In genomic region chr13:43201033-43201432, GRCm38 (mm10) we compare ENCODE assay signal across 9 mouse cellular contexts. TPM values are rescaled to one million over a fixed set of nuclear protein-coding genes. Genes with fewer than 3 reads are reported as not detected.
DNase-seq lines count a peak whose midpoint lies in the region; ATAC-seq and TF ChIP-seq lines count a peak whose summit lies in the region.
"Had no signal": no experiment of that assay in that cellular context is flagged by ENCODE, and none has a peak within 500 bp of the region (broad histone marks: within the 10 kb centered on the region; RNA-seq: fewer than 3 reads in every experiment).

No protein-coding gene starts in this region.

- no peak overlapping the region for H3K4me3 ChIP-seq in liver, embryonic 12.5 days
- no peak overlapping the region for H3K4me3 ChIP-seq in MEL (ENCODE audit: control insufficient read depth in 1 of 2, insufficient read depth in 1 of 2, low read depth in 2 of 2, low read length in 2 of 2)
- H3K4me3 ChIP-seq in cerebellum, adult 2 months (replicated peaks; ENCODE audit: insufficient read depth, low read depth, low read length): no peak overlapping the region
- no peak overlapping the region for H3K4me3 ChIP-seq in heart, postnatal 0 days (ENCODE audit: low read depth, low read length)
- H3K4me3 ChIP-seq in liver, embryonic 14.5 days (ENCODE audit: insufficient read depth in 1 of 2, low read depth in 2 of 2, low read length in 2 of 2): no peak overlapping the region
- H3K4me3 ChIP-seq: stomach, embryonic 15.5 days had no signal

- H3K36me3 ChIP-seq in liver, embryonic 12.5 days: 0 out of 2 replicates have a peak, but pooled peaks cover 3% of the 10 kb centered on the region
- H3K36me3 ChIP-seq in MEL (ENCODE audit: control insufficient read depth in 1 of 2, insufficient read depth in 2 of 2, low read length in 2 of 2): no peaks in the 10 kb centered on the region; a peak in 1 of 4 replicates
- H3K36me3 ChIP-seq in heart, postnatal 0 days (replicated peaks; ENCODE audit: control insufficient read depth, insufficient read depth, low read length): 0 out of 2 replicates have a peak, but pooled peaks cover 6% of the 10 kb centered on the region
- H3K36me3 ChIP-seq in liver, embryonic 14.5 days (replicated peaks; ENCODE audit: control insufficient read depth, insufficient read depth, low read depth): no peaks in the 10 kb centered on the region
- H3K36me3 ChIP-seq in splenic B cell, adult 2 months (ENCODE audit: control insufficient read depth, insufficient read depth, low read length, poor library complexity, severe bottlenecking): no peaks in the 10 kb centered on the region
- H3K36me3 ChIP-seq: stomach, embryonic 15.5 days had no signal

- no peak overlapping the region for H3K4me2 ChIP-seq in liver, embryonic 12.5 days
- H3K4me2 ChIP-seq in heart, postnatal 0 days (ENCODE audit: low read depth, low read length): no peak overlapping the region
- H3K4me2 ChIP-seq in liver, embryonic 14.5 days (ENCODE audit: low read depth): no peak overlapping the region
- H3K4me2 ChIP-seq: stomach, embryonic 15.5 days had no signal

- DNase-seq in liver (peak; percentile 75), MEL (ENCODE audit: low read depth, low spot score) (peak; percentile 66)
- DNase-seq in cerebellum, adult 2 months: peak; percentile 63 to 65
- DNase-seq in heart, postnatal 0 days (ENCODE audit: low spot score): peak; percentile 74
- no peak for DNase-seq in liver, embryonic 14.5 days (ENCODE audit: low read depth in 3 of 3, low spot score in 3 of 3)
- DNase-seq in splenic B cell, adult 2 months (ENCODE audit: low read depth, low spot score): peak; percentile 67
- no peak for DNase-seq in ovary, postnatal 10 days (ENCODE audit: low spot score)

- no peaks in the 10 kb centered on the region for H3K79me2 ChIP-seq in MEL (ENCODE audit: control insufficient read depth, insufficient read depth, low read length, poor library complexity)

- H3K9me3 ChIP-seq in liver, embryonic 12.5 days (replicated peaks): no peaks in the 10 kb centered on the region
- no peaks in the 10 kb centered on the region for H3K9me3 ChIP-seq in MEL (replicated peaks; ENCODE audit: insufficient read depth, low read length)
- no peaks in the 10 kb centered on the region for H3K9me3 ChIP-seq in heart, postnatal 0 days (replicated peaks; ENCODE audit: control insufficient read depth, low read length)
- H3K9me3 ChIP-seq in liver, embryonic 14.5 days (ENCODE audit: control insufficient read depth, low read length): no peaks in the 10 kb centered on the region
- H3K9me3 ChIP-seq: stomach, embryonic 15.5 days had no signal

- H3K4me1 ChIP-seq in liver, embryonic 12.5 days: peaks cover 10% of the 10 kb centered on the region
- peaks cover 0 to 8% of the 10 kb centered on the region in 2 experiments; a peak in 2 of 4 replicates for H3K4me1 ChIP-seq in MEL (ENCODE audit: control insufficient read depth in 1 of 2, insufficient read depth in 2 of 2, low read length in 2 of 2)
- peaks cover 43% of the 10 kb centered on the region for H3K4me1 ChIP-seq in cerebellum, adult 2 months (ENCODE audit: control insufficient read depth, insufficient read depth, low read length)
- peaks cover 30% of the 10 kb centered on the region; the same call in 1 of the 2 replicates for H3K4me1 ChIP-seq in heart, postnatal 0 days (ENCODE audit: control insufficient read depth, insufficient read depth)
- no peaks in the 10 kb centered on the region; a peak in 1 of 4 replicates for H3K4me1 ChIP-seq in liver, embryonic 14.5 days (replicated peaks; ENCODE audit: control insufficient read depth in 2 of 2, insufficient read depth in 2 of 2, low read length in 1 of 2)

- WGBS in liver, embryonic 12.5 days (ENCODE audit: insufficient replicate concordance): 47% methylated on average over 22 of the region's 22 CpGs
- 42% methylated on average over 22 of the region's 22 CpGs for WGBS in cerebellum, adult 2 months
- WGBS in heart, postnatal 0 days: 41% methylated on average over 22 of the region's 22 CpGs
- WGBS in liver, embryonic 14.5 days (ENCODE audit: insufficient replicate concordance): 49% methylated on average over 22 of the region's 22 CpGs

- no peak for ATAC-seq in liver, embryonic 12.5 days
- ATAC-seq in heart, postnatal 0 days (ENCODE audit: insufficient read depth, low read depth): peak; percentile 22; the same call in 1 of the 2 replicates
- ATAC-seq in liver, embryonic 14.5 days (ENCODE audit: insufficient read depth): no peak

- peaks cover 61% of the 10 kb centered on the region for H3K27me3 ChIP-seq in liver, embryonic 12.5 days (replicated peaks)
- no peaks in the 10 kb centered on the region for H3K27me3 ChIP-seq in MEL (ENCODE audit: control insufficient read depth in 1 of 2, insufficient read depth in 2 of 2, low read length in 2 of 2)
- H3K27me3 ChIP-seq in cerebellum, adult 2 months (ENCODE audit: control insufficient read depth, insufficient read depth, low read length): no peaks in the 10 kb centered on the region
- no peaks in the 10 kb centered on the region for H3K27me3 ChIP-seq in heart, postnatal 0 days (ENCODE audit: control insufficient read depth, insufficient read depth, low read length)
- H3K27me3 ChIP-seq in liver, embryonic 14.5 days (ENCODE audit: control insufficient read depth, insufficient read depth, low read length): no peaks in the 10 kb centered on the region; the same call in none of the 2 replicates
- H3K27me3 ChIP-seq in splenic B cell, adult 2 months (ENCODE audit: control insufficient read depth, insufficient read depth, low read length, poor library complexity, severe bottlenecking): no peaks in the 10 kb centered on the region
- H3K27me3 ChIP-seq: stomach, embryonic 15.5 days had no signal

- TF ChIP-seq EP300 in MEL (IDR thresholded peaks at IDR 0.05; ENCODE audit: low read depth in 1 of 2, low read length in 2 of 2): no peak
- no peak for TF ChIP-seq EP300 in heart, postnatal 0 days (IDR thresholded peaks at IDR 0.05; ENCODE audit: low read depth)
- TF ChIP-seq EP300 in liver, embryonic 14.5 days (IDR thresholded peaks at IDR 0.05; ENCODE audit: low read depth): no peak

- peak; percentile 53 for TF ChIP-seq RAD21 in MEL (IDR thresholded peaks at IDR 0.05; ENCODE audit: low read depth, low read length)

- TF ChIP-seq POLR2A in MEL (IDR thresholded peaks at IDR 0.05; ENCODE audit: control insufficient read depth in 1 of 2, insufficient read depth in 1 of 2, low read depth in 1 of 2, low read length in 2 of 2, poor library complexity in 1 of 2): no peak
- TF ChIP-seq POLR2A in cerebellum, adult 2 months (IDR thresholded peaks at IDR 0.05; ENCODE audit: borderline replicate concordance, insufficient read depth, low read length): no peak

- no peak overlapping the region for H3K9ac ChIP-seq in liver, embryonic 12.5 days
- H3K9ac ChIP-seq in MEL (ENCODE audit: control insufficient read depth, low read depth, low read length, poor library complexity, severe bottlenecking): no peak overlapping the region
- H3K9ac ChIP-seq in heart, postnatal 0 days (replicated peaks; ENCODE audit: low read depth, low read length): no peak overlapping the region
- no peak overlapping the region for H3K9ac ChIP-seq in liver, embryonic 14.5 days (replicated peaks)
- H3K9ac ChIP-seq: stomach, embryonic 15.5 days had no signal

- H3K27ac ChIP-seq in liver, embryonic 12.5 days: no peak overlapping the region
- H3K27ac ChIP-seq in MEL (ENCODE audit: control insufficient read depth, low read depth, low read length): no peak overlapping the region
- H3K27ac ChIP-seq in cerebellum, adult 2 months (ENCODE audit: insufficient read depth, low read length): no peak overlapping the region
- no peak overlapping the region for H3K27ac ChIP-seq in heart, postnatal 0 days (ENCODE audit: low read depth)
- H3K27ac ChIP-seq in liver, embryonic 14.5 days: no peak overlapping the region
- H3K27ac ChIP-seq: stomach, embryonic 15.5 days had no signal

- peak; percentile 82 to 98 (median 87) for TF ChIP-seq CTCF in MEL (IDR thresholded peaks at IDR 0.05 in 2 of 3, conservative IDR thresholded peaks at IDR 0.05 in 1 of 3; ENCODE audit: control insufficient read depth in 1 of 3, insufficient read depth in 1 of 3, low read depth in 2 of 3, low read length in 3 of 3, poor library complexity in 1 of 3, severe bottlenecking in 1 of 3)
- peak; percentile 66 for TF ChIP-seq CTCF in cerebellum, adult 2 months (IDR thresholded peaks at IDR 0.05; ENCODE audit: borderline replicate concordance, insufficient read depth, low read depth, low read length)
- peak; percentile 77 for TF ChIP-seq CTCF in heart, postnatal 0 days (IDR thresholded peaks at IDR 0.05; ENCODE audit: low read depth)
- peak; percentile 91 for TF ChIP-seq CTCF in liver, embryonic 14.5 days (IDR thresholded peaks at IDR 0.05; ENCODE audit: low read depth)

TF ChIP-seq in MEL, 35 proteins besides CTCF, POLR2A, EP300 and RAD21:
- TF ChIP-seq SMC3 (IDR thresholded peaks at IDR 0.05; ENCODE audit: low read depth, low read length): peak; percentile 73
- TF ChIP-seq ZC3H11A (IDR thresholded peaks at IDR 0.05; ENCODE audit: low read depth, low read length): 0 out of 2 replicates have a peak, but pooled peaks have one; percentile 28
- TF ChIP-seq MAFK (IDR thresholded peaks at IDR 0.05; ENCODE audit: borderline replicate concordance, low read depth, low read length): no peak
- no peak for TF ChIP-seq NELFE (IDR thresholded peaks at IDR 0.05; ENCODE audit: low read depth, low read length)

RNA-seq across cellular contexts. Expression of gene Tbc1d7, which starts 29.7 kb away (rescaled TPM):
- 20.0 and 20.7 TPM in 2 replicates for polyA plus RNA-seq in liver, embryonic 12.5 days (2016; fragmentation: Nextera tagmentation; extraction: Ambion mirVana)
- total RNA-seq in MEL (2012; rRNA removed): 11.6 and 12.0 TPM in 2 replicates
- polyA plus RNA-seq in MEL (2012; ENCODE audit: insufficient read depth in 1 of 2, insufficient read length in 2 of 2, low read depth in 1 of 2, low replicate concordance in 2 of 2, missing spikeins in 1 of 2): 10 to 100 TPM in 1 of 2 experiments, not detected in 1; 29.4 TPM
- 48.2 and 49.9 TPM in 2 replicates for polyA plus RNA-seq in cerebellum, adult 2 months (2012; rRNA removed)
- 14.8 and 32.9 TPM in 2 replicates for total RNA-seq in heart, postnatal 0 days (2014; rRNA removed; ENCODE audit: low replicate concordance)
- 70.5 and 73.4 TPM in 2 replicates for polyA plus RNA-seq in heart, postnatal 0 days (2015; fragmentation: Nextera tagmentation; extraction: Ambion mirVana)
- polyA plus RNA-seq in liver, embryonic 14.5 days (2012; rRNA removed): 2.8 and 4.7 TPM in 2 replicates
- 12.6 and 14.1 TPM in 2 replicates for polyA plus RNA-seq in liver, embryonic 14.5 days (2014; fragmentation: Nextera tagmentation; extraction: Ambion mirVana)

Comparison
In these comparisons a context has a peak if more than half of its experiments do, and no peak if none do; other contexts are left out.
1. DNase-seq: peak in liver (single experiment), MEL (single experiment), cerebellum, adult 2 months (2 of 2), heart, postnatal 0 days (single experiment) and splenic B cell, adult 2 months (single experiment); none in liver, embryonic 14.5 days (0 of 3) and ovary, postnatal 10 days (single experiment).
2. Peak in every context shown above with its lines, with median percentiles within 50 percentile points of each other: CTCF ChIP-seq.